Mouse (Mus musculus): Measurements from ENCODE around the gene F830045P16Rik.

DNA sequence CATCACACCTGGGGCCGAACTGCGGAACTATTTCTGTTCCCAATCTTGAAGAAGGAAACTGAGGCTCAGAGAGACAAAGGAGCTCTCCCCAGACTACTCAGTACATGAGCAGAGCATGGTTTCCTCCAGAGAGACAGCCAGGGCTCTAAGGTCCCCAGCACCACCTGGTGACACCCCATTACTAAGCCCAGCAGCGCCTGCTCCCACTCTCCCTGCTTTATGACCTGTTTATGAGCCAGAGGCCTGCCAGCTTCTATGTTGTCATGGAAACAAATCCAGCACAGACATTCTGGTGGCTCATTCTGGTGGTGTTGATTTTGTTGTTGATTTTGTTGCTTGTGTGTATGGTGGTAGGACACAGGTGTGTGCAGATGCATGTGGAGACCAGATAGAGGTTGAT lies 3.6 kb upstream of the F830045P16Rik start:
- TF ChIP-seq EP300 (IDR thresholded peaks at IDR 0.05), result no peak
- TF ChIP-seq CTCF (IDR thresholded peaks at IDR 0.05), result no peak

Measured in lung, postnatal 0 days (tissue).